Mouse (Mus musculus): Measurements from ENCODE around the gene Scube2. TPM values are rescaled to one million over a fixed set of nuclear protein-coding genes. Genes with fewer than 3 reads are reported as not detected.

Gene Scube2
- polyA plus RNA-seq, 1 experiment from 2014 or later: 1.8 TPM

DNA sequence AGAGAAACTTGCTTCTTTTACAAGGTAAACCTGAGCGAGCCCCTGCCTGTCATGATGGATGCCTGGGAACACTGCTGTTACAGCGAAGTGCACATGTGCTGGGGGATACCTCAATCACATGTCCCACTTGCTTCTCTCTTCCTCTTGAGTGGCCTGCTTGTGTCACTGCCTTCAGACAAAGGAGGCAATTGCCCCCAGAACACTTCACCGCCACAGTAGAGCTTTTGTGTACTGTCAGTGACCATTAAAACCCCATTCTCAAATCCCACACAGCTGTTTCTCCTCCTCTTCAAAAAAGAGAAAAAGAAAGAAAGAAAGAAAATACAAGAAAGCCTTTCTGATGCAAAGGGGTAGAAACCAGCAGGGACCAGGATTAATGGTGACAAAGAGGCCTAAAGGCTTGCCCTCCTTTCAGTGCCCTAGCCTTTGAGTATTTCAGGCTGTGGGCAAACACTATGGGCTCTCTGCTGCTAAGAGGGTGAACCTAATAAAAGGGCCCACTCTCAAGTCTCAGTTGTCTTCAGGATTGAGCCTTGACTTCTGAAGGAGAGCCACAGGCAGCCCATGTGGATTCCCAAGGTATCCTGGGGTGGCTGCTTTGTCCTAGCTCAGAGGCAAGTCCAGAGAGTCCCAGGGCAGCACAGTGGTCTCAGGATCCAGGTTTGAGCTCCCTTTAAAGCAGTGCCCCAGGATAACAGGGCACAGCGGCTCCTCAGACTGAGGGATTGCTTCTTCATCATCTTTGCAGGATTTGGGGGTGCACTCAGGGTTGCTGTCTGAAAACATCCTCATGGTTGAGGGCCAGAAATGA is 51.9 kb downstream of the Scube2 start:
- Histone ChIP-seq H3K4me1 (peaks cover 25% of the 10 kb centered on the region), H3K27ac (peak overlapping the region; percentile 57), H3K9me3 (no peaks in the 10 kb centered on the region), H3K27me3 (ENCODE audit: poor library complexity, severe bottlenecking) (peaks cover 99% of the 10 kb centered on the region), H3K36me3 (replicated peaks) (no peaks in the 10 kb centered on the region), H3K4me3 (no peak overlapping the region)
- 20% methylated on average over 4 of the region's 4 CpGs for WGBS
- peak; percentile 41 for DNase-seq (ENCODE audit: extremely low spot score, low spot score)

DNA sequence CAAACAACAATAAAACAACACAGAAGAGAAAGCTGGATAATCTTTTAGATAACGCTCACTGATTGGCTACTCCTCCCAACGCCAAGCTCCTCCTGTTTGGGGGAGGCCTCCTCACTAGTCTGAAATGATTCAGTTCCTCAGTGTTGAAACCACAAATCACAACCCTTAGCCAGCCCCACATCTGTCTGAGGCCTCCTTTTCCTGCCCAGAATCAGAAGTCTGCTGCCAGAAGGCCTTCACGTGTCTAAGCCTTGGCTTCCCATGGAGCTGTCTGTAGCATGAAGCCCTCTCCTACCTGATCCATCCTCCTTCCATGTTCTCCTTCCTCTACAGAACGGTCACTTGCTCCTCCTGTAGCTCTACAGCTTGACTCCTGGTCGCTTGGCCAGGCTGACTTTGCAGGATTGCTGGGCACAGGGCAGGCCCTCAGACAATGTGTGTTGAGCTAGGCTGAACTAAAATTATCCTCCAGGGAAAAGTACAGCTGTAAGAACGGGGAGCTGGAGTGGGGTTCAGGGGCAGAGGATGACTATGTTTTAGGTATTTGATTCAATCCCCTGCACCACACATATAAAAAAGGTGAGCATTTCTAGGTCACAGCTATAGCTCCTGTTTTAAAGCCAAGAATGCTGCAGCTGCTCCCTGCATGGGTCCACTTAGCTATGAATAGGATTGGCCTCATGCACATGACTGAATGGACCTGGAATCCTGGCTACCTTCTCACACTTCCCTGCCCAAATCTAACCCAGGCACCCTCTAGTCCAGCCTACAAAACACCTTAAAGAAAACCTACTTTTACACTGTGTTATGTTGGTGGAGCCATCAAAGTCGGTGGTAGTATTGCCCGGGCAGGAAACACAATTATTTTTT is 57.6 kb downstream of the Scube2 start:
- Histone ChIP-seq H3K36me3 (replicated peaks) (no peaks in the 10 kb centered on the region), H3K27me3 (ENCODE audit: poor library complexity, severe bottlenecking) (peaks cover 91% of the 10 kb centered on the region)
- WGBS: 86% methylated on average over 8 of the region's 8 CpGs

DNA sequence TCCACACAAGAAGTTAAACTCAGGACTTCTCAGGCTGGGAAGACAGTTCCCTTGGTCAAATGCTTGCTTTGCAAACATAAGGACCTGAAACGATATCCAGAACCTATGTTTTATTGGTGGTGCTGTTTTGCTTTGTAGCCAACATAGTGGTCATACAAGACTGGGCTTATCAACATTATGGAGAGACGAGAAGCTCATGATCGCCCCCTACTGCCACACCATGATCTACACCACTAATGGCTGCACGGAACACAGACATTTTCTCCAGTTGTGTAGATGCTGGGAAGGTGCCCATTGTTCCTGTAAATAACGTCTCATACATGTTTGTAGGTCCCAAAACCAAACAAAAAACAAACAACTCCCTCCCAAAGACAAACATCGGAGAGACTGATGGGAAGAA is 60.6 kb downstream of the Scube2 start:
- WGBS: 71% methylated on average over 6 of the region's 6 CpGs
- H3K4me1 ChIP-seq: peaks cover 8% of the 10 kb centered on the region; the same call in 1 of the 2 replicates
- DNase-seq (ENCODE audit: extremely low spot score, low spot score): no peak
- no peaks in the 10 kb centered on the region for H3K9me3 ChIP-seq
- H3K4me3 ChIP-seq: no peak overlapping the region
- no peaks in the 10 kb centered on the region for H3K36me3 ChIP-seq (replicated peaks)
- no peak overlapping the region for H3K27ac ChIP-seq
- peaks cover 80% of the 10 kb centered on the region for H3K27me3 ChIP-seq (ENCODE audit: poor library complexity, severe bottlenecking)

More for the DNA sequence above, 57.6 kb downstream of the Scube2 start:
- Histone ChIP-seq H3K27ac (no peak overlapping the region), H3K4me1 (peaks cover 11% of the 10 kb centered on the region), H3K9me3 (no peaks in the 10 kb centered on the region), H3K4me3 (no peak overlapping the region)
- no peak for DNase-seq (ENCODE audit: extremely low spot score, low spot score)

DNA sequence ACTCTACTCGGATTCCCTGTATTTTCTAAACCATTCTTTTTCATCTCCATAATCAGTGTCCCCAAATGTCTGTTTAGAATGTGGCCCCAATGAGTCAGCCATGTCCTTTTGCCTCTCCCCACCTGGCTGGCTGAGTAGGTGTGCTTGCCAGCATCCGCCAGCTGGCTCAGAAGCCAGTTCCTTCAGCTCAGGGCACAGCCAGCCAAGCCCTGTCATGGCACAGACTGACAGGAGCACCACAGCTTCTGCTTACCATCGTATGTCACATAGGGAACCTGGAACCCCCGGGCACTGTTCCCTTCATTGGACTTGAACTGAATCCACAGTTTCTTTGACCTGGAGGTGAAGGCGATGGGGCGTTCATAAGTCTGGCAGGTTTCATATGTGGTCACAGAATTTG is 61.1 kb downstream of the Scube2 start:
- H3K4me3 ChIP-seq: no peak overlapping the region
- no peaks in the 10 kb centered on the region for H3K9me3 ChIP-seq
- H3K36me3 ChIP-seq (replicated peaks): no peaks in the 10 kb centered on the region
- peaks cover 75% of the 10 kb centered on the region for H3K27me3 ChIP-seq (ENCODE audit: poor library complexity, severe bottlenecking)
- DNase-seq (ENCODE audit: extremely low spot score, low spot score): no peak
- H3K4me1 ChIP-seq: peaks cover 8% of the 10 kb centered on the region; the same call in 1 of the 2 replicates
- no peak overlapping the region for H3K27ac ChIP-seq
- 93% methylated on average over 6 of the region's 6 CpGs for WGBS

DNA sequence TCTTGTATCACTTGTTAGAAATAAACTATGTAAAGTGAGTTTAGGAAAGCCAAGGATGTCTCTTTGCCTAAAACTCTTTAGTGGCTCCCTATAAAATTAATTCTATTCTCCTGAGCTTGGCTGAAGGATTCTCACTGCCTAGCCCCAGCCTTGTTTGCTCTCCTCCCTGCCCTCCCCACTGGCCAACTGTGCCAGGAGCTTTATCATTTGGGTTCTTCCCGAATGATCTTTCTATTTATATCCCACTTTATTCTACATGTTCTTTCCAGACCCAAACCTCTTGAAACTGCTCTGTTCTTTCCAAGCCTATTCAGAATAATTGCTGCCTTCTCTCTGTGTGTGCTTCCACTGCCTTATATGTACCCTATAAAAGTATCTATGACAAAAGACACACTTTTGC is 62.0 kb downstream of the Scube2 start:
- DNase-seq (ENCODE audit: extremely low spot score, low spot score): no peak
- peaks cover 8% of the 10 kb centered on the region; the same call in 1 of the 2 replicates for H3K4me1 ChIP-seq
- no peak overlapping the region for H3K4me3 ChIP-seq
- 89% methylated on average over 1 of the region's 1 CpGs for WGBS
- H3K27me3 ChIP-seq (ENCODE audit: poor library complexity, severe bottlenecking): peaks cover 67% of the 10 kb centered on the region
- H3K27ac ChIP-seq: no peak overlapping the region
- H3K36me3 ChIP-seq (replicated peaks): no peaks in the 10 kb centered on the region
- no peaks in the 10 kb centered on the region for H3K9me3 ChIP-seq

DNA sequence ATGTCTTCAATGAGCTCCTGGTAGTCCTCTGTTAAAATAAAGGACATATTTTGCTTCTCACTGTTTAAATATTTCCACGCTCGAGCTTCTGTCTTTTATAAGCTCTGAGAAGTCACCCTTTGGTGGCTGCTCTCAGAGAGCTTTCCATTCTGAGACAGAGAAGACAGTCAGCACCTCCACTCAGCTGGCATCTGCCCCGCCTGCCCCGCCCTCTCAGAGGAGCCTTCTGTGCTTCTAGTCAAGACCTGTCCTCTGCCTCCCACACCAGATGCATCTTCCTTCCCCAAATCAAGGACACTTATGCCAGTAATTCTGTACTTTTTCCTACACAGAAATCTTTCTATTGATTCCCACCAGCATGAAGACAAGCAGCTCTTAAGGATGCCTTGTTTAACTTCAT is 64.9 kb downstream of the Scube2 start:
- Histone ChIP-seq H3K4me3 (no peak overlapping the region), H3K36me3 (replicated peaks) (no peaks in the 10 kb centered on the region), H3K4me1 (no peaks in the 10 kb centered on the region), H3K9me3 (no peaks in the 10 kb centered on the region), H3K27me3 (ENCODE audit: poor library complexity, severe bottlenecking) (peaks cover 38% of the 10 kb centered on the region), H3K27ac (no peak overlapping the region)
- WGBS: 90% methylated on average over 4 of the region's 4 CpGs
- DNase-seq (ENCODE audit: extremely low spot score, low spot score): no peak

DNA sequence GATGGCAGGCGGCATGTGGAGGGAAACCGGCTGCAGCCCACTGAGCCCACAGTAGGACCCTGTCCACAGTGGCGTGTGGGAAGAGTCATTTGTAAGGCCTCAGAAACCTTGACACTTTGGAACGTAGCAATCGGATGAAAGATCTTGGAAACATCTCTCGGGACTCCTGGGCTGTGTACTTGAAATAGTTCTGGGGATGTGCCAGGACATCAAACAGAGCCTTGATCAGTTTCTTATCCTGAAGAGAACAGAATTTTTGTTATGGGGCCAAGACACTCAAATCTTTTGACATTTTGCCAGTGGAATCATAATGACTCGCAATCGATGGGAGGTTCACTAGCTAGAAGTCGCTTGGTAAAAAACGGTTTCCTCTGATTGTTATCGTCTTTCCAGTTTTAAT is 66.3 kb downstream of the Scube2 start:
- no peaks in the 10 kb centered on the region for H3K9me3 ChIP-seq
- no peaks in the 10 kb centered on the region for H3K36me3 ChIP-seq (replicated peaks)
- H3K27ac ChIP-seq: no peak overlapping the region
- no peak for DNase-seq (ENCODE audit: extremely low spot score, low spot score)
- no peak overlapping the region for H3K4me3 ChIP-seq
- H3K27me3 ChIP-seq (ENCODE audit: poor library complexity, severe bottlenecking): peaks cover 36% of the 10 kb centered on the region
- WGBS: 94% methylated on average over 11 of the region's 11 CpGs
- no peaks in the 10 kb centered on the region for H3K4me1 ChIP-seq

DNA sequence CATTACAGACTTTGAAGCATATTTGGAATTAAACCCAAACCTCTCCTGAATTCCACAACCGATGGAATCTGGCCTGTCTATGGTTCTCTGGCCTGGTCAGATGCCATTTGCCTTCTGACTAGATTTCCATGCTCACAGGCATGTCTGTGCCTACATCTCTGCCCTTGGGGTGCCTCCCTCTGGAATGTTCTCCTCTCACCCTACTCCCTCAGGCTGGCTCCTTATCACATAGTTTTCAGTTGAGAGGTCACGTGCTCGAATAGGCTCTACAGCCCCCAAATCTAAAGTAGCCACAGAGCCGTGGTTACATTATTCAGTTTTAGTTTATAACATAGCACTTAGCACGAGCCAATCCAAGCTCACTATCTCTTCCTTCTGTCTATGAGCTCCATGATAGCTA is 69.9 kb downstream of the Scube2 start:
- no peaks in the 10 kb centered on the region for H3K4me1 ChIP-seq
- WGBS: 84% methylated on average over 5 of the region's 5 CpGs
- no peak overlapping the region for H3K4me3 ChIP-seq
- H3K9me3 ChIP-seq: no peaks in the 10 kb centered on the region
- H3K27me3 ChIP-seq (ENCODE audit: poor library complexity, severe bottlenecking): peaks cover 16% of the 10 kb centered on the region; the same call in 1 of the 2 replicates
- H3K27ac ChIP-seq: no peak overlapping the region
- H3K36me3 ChIP-seq (replicated peaks): no peaks in the 10 kb centered on the region
- no peak for DNase-seq (ENCODE audit: extremely low spot score, low spot score)

DNA sequence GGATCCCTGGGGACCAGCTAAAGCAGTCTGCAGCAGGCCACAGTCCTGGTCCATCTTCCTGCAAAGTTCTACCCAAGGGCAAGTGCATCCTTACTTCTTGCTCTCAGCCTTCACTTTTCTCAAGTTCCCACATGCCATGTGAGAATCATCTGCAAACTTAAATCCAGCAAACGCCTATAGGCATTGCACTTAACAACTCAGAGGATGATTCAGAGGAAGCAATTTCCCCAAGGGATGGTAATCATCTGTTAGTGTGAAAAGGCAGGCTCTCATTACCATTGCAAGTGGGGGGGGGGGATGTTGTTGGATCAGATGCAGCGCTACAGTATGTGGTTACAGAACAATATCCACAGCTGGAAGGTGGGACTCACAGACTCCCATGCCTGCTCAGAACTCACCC is 70.9 kb downstream of the Scube2 start:
- H3K36me3 ChIP-seq (replicated peaks): no peaks in the 10 kb centered on the region
- no peak overlapping the region for H3K27ac ChIP-seq
- H3K4me3 ChIP-seq: no peak overlapping the region
- H3K4me1 ChIP-seq: no peaks in the 10 kb centered on the region
- 91% methylated on average over 2 of the region's 2 CpGs for WGBS
- no peak for DNase-seq (ENCODE audit: extremely low spot score, low spot score)
- H3K27me3 ChIP-seq (ENCODE audit: poor library complexity, severe bottlenecking): peaks cover 15% of the 10 kb centered on the region; the same call in 1 of the 2 replicates
- H3K9me3 ChIP-seq: no peaks in the 10 kb centered on the region

DNA sequence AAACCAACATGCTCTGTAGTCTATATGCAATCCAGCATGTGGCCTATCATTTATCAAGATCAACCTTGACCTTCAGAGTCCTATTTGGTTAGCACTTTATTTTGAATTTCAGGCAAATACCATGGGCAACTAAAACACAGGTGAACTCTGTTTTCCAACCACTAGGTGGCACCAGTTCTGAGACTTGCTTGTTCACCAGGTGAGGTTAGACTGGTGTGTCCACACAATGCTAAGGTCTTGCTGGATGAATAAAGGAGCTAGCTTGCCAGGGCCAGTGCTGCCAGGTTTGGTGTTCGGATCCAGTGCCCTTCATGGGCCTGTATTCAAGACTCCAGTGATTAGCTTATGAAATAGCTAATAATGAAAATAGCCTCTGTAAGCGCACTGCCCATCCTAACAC is 72.7 kb downstream of the Scube2 start:
- no peaks in the 10 kb centered on the region for H3K9me3 ChIP-seq
- no peak overlapping the region for H3K4me3 ChIP-seq
- no peaks in the 10 kb centered on the region for H3K36me3 ChIP-seq (replicated peaks)
- no peak overlapping the region for H3K27ac ChIP-seq
- peak; percentile 42 for DNase-seq (ENCODE audit: extremely low spot score, low spot score)
- H3K27me3 ChIP-seq (ENCODE audit: poor library complexity, severe bottlenecking): peaks cover 15% of the 10 kb centered on the region; the same call in 1 of the 2 replicates
- no peaks in the 10 kb centered on the region for H3K4me1 ChIP-seq
- 73% methylated on average over 2 of the region's 2 CpGs for WGBS

DNA sequence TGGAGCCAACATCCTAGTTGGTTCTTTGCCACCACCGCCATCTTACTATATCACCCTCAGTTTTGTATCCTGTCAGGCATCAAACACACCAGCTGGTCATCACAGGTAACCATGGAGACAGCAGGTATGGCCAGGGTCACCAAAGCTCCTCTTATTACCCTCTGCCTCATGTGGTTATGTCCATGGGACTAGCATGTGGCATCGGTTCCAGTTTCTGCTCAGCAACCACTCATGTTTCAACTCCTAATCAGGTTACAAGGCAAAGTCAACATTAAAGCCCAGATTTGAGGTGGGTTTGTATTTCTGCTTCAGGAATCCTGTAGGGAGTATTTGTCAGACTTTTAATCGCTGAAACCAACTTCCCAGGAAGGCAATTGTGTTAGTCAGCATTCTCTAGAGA is 74.7 kb downstream of the Scube2 start:
- 79% methylated on average over 3 of the region's 3 CpGs for WGBS

DNA sequence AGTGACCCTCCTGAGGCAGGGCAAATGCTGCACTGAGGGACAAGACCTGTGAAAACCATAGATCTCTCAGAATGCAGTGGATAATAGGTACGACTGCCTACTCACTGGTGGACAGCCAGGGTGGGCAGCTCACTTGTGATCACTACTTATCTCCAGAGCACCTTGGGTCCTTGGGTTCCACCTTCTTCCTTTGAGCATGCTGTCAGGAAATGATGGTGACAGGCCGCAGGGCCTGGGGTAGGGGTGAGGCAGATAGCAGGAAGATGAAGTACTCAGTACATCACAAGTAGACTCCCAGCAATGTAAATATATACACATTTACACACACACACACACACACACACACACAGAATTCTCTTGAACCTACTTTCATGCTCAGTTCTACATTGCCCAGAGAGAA is 77.6 kb downstream of the Scube2 start:
- no peaks in the 10 kb centered on the region for H3K9me3 ChIP-seq
- no peak overlapping the region for H3K4me3 ChIP-seq
- peaks cover 17% of the 10 kb centered on the region for H3K27me3 ChIP-seq (ENCODE audit: poor library complexity, severe bottlenecking)
- no peak overlapping the region for H3K27ac ChIP-seq
- no peak for DNase-seq (ENCODE audit: extremely low spot score, low spot score)
- WGBS: 85% methylated on average over 2 of the region's 2 CpGs
- H3K36me3 ChIP-seq (replicated peaks): no peaks in the 10 kb centered on the region
- H3K4me1 ChIP-seq: no peaks in the 10 kb centered on the region

More for the DNA sequence above, 74.7 kb downstream of the Scube2 start:
- no peak overlapping the region for H3K4me3 ChIP-seq
- DNase-seq (ENCODE audit: extremely low spot score, low spot score): no peak
- no peaks in the 10 kb centered on the region for H3K4me1 ChIP-seq
- H3K27me3 ChIP-seq (ENCODE audit: poor library complexity, severe bottlenecking): peaks cover 15% of the 10 kb centered on the region; the same call in 1 of the 2 replicates
- no peaks in the 10 kb centered on the region for H3K36me3 ChIP-seq (replicated peaks)
- no peaks in the 10 kb centered on the region for H3K9me3 ChIP-seq
- H3K27ac ChIP-seq: no peak overlapping the region

DNA sequence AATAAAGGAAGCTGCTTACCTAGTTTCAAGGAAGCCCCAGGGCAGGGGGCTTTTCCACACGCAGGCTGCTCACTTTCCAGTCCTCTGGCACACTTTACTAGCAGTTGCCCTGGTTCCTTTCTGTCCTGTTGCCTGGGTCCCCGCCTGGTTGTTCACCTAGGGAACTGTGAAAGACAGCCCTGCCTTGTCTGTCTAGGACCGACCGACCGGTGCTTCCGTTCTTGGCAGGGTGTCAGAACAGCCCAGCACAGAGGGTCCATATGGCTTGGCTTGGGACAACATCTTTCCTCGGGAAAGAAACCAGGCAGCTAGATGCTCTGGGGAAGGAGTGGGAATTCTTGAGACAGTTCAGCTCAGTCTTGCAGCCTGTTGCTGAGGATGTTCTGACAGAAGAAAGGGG is 82.2 kb downstream of the Scube2 start:
- 67% methylated on average over 7 of the region's 7 CpGs for WGBS
- Histone ChIP-seq H3K4me1 (peaks cover 14% of the 10 kb centered on the region), H3K27ac (no peak overlapping the region)

More for the DNA sequence above, 82.2 kb downstream of the Scube2 start:
- no peak for DNase-seq (ENCODE audit: extremely low spot score, low spot score)
- no peaks in the 10 kb centered on the region for H3K9me3 ChIP-seq
- H3K27me3 ChIP-seq (ENCODE audit: poor library complexity, severe bottlenecking): peaks cover 63% of the 10 kb centered on the region
- H3K4me3 ChIP-seq: no peak overlapping the region
- no peaks in the 10 kb centered on the region for H3K36me3 ChIP-seq (replicated peaks)
